Mouse (Mus musculus): ENCODE results near the gene Gm11627.

Gene Gm11627

GRCm38 (mm10) chr11:102602816-102603495 is 23.7 kb upstream of the Gm11627 start:
- no peak for DNase-seq (ENCODE audit: low spot score)

- no peak for DNase-seq (ENCODE audit: low spot score)
These were observed 20.7 kb upstream of the Gm11627 start for GRCm38 (mm10) chr11:102599912-102600311.

- no peak for DNase-seq (ENCODE audit: low spot score)
These were observed 16.1 kb upstream of the Gm11627 start for GRCm38 (mm10) chr11:102595341-102595820.

- DNase-seq (ENCODE audit: low spot score) = no peak
These were observed 8.3 kb upstream of the Gm11627 start for GRCm38 (mm10) chr11:102587554-102587953.

DNA sequence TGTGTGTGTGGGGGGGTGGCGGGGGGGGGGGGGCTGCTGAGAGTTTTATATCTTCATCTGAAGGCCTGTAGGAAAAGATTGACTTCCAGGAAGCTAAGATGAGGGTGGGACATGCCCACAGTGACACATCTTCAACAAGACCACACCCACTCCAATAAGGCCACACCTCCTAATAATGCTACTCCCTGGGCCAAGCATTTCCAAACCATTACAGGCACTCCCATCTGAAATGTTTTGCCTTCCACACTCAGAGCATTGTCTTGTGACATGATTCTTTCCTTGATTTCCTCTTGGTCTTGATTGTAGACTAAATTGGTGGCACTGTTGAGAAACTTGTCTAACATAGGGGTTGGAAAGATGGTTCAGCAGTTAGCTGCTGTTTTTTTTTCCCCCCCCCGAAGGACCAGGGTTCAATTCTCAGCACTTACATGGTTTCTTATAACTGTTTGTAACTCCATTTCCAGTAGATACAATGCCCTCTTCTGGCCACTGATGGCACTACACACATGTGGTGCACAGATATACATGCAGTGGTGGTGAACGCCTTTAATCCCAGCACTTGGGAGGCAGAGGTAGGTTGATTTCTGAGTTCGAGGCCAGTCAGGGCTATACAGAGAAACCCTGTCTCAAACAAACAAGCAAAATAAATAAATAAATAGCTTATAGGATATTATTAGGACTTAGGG is 7.3 kb upstream of the Gm11627 start:
- DNase-seq (ENCODE audit: low spot score) = no peak

- no peak for DNase-seq (ENCODE audit: low spot score)
These were observed 3.5 kb upstream of the Gm11627 start for GRCm38 (mm10) chr11:102582736-102583135.

- no peak for DNase-seq (ENCODE audit: low spot score)
These were observed 2.9 kb upstream of the Gm11627 start for GRCm38 (mm10) chr11:102582016-102582610.

- DNase-seq (ENCODE audit: low spot score) = no peak
These were observed 2.2 kb upstream of the Gm11627 start for GRCm38 (mm10) chr11:102581281-102582015.

DNA sequence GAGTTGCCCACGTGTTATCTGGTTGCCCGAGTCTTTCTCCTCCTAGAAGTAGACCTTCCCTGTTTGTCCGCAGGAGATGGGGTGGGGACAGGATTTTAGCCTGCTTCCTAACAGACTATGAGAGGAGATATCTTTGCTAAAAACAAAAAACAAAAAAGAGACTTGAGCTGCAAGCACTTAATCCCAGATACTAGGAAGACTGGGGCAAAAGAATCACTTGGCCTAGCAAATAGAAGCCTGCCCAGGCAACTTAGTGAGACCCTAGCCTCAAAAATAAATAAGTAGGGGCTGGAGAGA is 721 bp upstream of the Gm11627 start:
- DNase-seq (ENCODE audit: low spot score) = no peak

DNA sequence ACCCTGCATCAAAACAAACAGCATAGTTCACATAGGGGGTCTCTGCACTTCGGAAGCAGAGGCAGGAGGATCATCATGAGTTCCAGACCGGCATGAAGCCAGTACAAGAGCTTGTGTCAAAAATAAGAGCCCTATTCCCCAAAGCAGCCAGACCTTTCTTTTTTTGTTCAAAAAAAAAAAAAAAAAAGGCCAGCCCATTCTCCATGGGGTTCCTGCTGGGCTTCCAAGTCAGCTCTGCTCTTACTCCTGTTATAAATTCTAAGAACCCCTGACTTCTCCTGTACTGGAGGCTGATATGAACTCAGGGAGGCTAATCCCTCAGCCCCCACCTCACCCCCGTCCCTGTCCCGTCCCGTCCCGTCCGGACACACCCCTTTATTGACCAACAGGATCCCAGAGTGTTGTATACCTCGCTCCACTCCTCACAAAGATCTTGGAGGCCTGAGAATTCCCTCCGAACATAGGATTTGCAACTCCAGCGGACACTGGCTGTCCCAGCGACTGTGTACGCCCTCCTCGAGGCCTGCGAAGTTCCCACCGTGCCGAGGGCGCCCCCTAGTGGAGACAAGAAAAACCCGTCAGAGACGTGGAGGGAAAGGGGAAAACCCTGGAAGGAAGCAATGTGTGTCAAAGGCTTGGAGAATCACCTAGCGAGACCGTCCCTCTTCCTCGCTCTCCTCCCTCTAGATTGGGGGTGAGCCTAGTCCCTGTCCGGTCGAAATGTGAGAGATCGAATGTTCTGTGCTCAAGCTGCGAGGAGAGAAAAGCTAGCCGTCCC is 731 bp downstream of the Gm11627 start:
- DNase-seq (ENCODE audit: low spot score) = peak; percentile 86

GRCm38 (mm10) chr11:102576050-102576754 is 3.1 kb downstream of the Gm11627 start:
- no peak for DNase-seq (ENCODE audit: low spot score)

DNA sequence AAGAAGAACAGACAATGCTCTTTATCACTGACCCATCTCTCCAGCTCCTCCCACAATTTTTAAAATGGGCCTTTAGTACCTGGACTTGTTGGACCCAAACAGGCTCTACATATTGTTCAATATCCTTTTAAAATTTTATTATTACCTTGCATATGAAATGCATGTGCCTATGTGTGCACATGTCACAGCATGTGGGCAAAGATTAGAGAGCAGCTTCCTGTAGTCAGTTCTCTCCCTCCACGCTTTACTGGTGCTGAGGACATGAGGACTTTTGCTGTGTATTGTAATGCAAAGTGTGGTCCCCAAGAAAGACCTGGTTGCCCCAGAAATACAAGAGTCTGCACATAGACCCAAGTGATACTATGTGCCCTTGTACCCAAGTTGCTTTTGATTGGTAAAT is 4.2 kb downstream of the Gm11627 start:
- DNase-seq (ENCODE audit: low spot score) = no peak

DNA sequence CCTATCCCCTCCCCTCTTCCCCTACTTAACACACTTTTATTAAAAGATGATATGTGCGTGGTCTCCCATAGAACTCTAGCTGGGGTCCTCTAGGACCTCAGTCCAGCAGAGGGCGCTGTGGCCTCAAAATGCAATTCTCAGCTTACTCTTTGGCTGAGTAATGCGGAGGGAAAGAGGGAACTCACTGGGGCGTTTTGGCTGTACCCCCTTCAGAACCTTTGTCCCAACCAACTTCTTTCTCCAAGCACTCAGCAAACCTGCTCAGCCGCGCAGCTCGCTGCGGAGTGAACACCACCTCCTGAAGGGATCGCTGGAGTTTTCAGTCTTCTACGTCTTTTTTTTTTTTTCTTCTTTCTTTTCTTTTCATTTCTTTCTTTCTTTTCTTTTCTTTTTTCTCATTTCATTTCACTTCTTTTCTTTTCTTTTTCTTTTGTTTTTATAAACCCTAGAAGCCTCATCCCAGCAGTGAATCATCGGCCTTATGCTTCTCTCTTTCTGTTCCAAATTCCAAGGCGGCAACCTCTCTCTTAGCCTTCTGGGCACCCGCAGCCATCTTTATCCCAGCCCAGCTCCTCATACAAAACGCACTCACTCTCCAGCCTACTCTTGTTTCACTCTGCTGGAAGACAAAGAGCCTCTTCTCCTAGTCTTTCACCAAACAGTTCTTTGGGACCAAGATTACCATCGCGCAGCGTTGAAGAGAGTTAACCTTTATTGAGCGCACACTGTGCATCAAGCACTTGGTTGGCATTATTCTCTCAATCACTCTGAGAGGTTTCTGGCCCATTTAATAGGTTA is 6.2 kb downstream of the Gm11627 start:
- peak; percentile 85 for DNase-seq (ENCODE audit: low spot score)

- DNase-seq (ENCODE audit: low spot score) = no peak
These were observed 10.4 kb downstream of the Gm11627 start for GRCm38 (mm10) chr11:102568756-102569377.

DNA sequence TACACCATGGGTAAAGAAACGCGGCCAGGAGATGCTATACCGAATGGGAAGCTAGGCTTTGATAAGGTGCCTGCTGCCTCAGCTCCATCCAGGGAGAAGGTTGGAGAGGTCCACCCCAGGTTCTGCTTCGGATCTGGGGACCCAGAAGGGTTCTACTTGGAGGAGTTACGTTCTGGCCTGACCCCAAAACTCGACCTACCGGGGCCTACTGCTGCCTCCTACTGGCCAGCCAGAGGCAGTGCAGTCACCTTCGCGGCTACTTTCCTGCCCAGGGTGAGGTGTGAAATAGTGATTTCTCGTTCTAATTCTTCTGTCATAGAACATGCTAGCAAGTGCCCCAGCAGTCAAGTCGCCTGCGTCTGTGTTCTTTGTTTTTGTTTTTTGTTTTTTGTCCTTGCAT is 11.1 kb downstream of the Gm11627 start:
- DNase-seq (ENCODE audit: low spot score) = no peak

DNA sequence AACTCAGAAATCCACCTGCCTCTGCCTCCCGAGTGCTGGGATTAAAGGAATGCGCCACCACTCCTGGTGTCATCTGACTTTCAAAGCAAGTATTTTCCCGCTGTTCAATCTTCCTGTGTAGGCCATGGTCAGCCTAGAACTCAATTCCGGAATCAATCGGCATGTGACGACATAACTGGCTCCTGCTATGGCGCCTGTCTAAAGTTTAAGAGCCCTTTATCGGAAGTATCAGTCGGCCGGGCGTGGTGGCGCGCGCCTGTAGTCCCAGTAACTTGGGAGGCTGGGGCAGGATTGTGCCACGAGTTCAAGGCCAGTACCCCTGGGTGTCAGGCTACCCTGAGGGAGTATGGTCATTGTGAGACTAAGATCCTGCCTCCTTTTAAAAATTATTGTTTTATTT is 11.5 kb downstream of the Gm11627 start:
- DNase-seq (ENCODE audit: low spot score) = no peak

- DNase-seq (ENCODE audit: low spot score) = no peak
These were observed 12.1 kb downstream of the Gm11627 start for GRCm38 (mm10) chr11:102567157-102567556.

- DNase-seq (ENCODE audit: low spot score) = no peak
These were observed 13.0 kb downstream of the Gm11627 start for GRCm38 (mm10) chr11:102566290-102566689.

DNA sequence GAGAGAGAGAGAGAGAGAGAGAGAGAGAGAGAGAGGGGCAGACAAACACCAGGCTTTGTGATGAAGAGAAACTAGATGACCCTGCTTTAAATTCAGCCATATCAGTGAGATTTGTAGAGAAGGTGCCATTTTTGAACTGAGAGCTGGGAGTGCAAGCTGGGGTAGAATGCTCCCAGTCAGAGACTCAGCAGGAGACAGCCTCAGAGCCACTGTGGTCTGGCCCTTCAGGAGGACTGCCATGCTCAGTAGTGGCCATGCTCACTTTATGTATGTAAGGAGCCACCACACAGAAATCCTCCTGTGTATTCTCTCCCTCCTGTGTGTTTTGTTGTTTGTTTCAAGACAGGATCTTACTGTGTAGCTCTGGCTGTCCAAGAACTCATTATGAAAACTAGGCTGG is 13.5 kb downstream of the Gm11627 start:
- DNase-seq (ENCODE audit: low spot score) = no peak
